Mouse (Mus musculus) liver, postnatal 0 days (tissue): ENCODE measurements around the gene Scn4a.

Experiments
- CTCF ChIP-seq: sonication (generic); IDR thresholded peaks from 2 replicates; pipeline ENCODE4 v1.5.1; 2016; ENCODE audit warnings: antibody characterized with exemption, low read depth
- EP300 ChIP-seq: IDR thresholded peaks from 2 replicates; pipeline ENCODE4 v1.6.1; 2016; ENCODE audit warnings: antibody characterized with exemption, low read depth, mild to moderate bottlenecking

- TF ChIP-seq CTCF (no peak), EP300 (no peak)
These were observed 79.3 kb downstream of the Scn4a start for GRCm38 (mm10) chr11:106273811-106274210.
